8 mouse cellular contexts compared by ENCODE assay signal in the genomic region with DNA sequence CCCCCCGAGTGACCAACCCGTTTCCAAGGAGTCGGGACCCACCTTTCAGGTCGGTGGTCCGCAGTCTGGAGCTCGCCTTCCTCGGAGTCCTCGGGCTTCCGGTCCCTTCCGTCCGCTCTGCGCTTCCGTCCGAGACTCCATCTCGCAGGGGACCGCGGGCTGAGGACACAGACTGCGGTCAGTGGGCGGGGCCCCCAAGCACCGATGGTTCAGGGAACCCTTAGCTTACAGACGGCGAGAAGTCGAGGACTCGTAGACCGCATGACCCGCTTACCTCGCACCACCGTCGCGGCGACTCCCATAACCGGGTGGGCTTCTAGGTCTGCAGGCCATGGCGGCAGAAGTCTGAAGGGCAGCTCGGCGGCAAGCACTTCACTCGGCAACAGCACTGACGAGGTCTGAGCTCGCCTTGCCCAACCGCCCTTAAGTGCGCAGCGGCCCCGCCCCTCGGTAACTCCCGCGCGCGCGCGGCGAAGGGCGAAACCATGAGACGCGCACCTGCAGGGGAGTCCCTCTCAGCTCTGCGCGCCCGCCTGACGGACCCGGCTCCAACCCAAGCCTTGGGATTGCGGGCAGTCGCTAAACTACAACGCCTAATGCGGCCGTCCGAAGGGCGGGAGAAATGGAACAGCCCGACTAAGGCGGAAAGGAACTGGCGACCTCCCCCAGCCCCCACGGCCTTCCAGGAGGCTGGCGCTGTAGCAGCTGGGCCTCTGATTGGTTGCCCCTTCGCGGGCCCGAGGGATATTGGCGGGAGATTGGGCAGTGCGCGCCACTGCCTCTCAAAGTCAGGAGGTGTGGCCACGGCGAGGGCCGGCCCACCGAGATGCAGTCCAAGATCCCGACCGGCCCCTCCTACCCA. TPM values are rescaled to one million over a fixed set of nuclear protein-coding genes. Genes with fewer than 3 reads are reported as not detected.
DNase-seq lines count a peak whose midpoint lies in the region; ATAC-seq lines count a peak whose summit lies in the region.

A gene (minus strand): TSS at position 654 of the 862 bp plus-strand sequence.

- H3K9ac ChIP-seq in heart, embryonic 13.5 days = peak within 1 kb of the TSS; percentile 93
- H3K9ac ChIP-seq in liver, embryonic 12.5 days = peak within 1 kb of the TSS; percentile 94
- H3K9ac ChIP-seq in stomach, embryonic 15.5 days = peak within 1 kb of the TSS; percentile 52

- under 1% methylated on average over 82 of the region's 82 CpGs for WGBS in heart, embryonic 13.5 days
- under 1% methylated on average over 82 of the region's 82 CpGs for WGBS in liver, embryonic 12.5 days (ENCODE audit: insufficient replicate concordance)
- under 1% methylated on average over 82 of the region's 82 CpGs for WGBS in stomach, embryonic 15.5 days

- peaks cover 61% of the 10 kb centered on the region for H3K36me3 ChIP-seq in heart, embryonic 13.5 days
- H3K36me3 ChIP-seq in liver, embryonic 12.5 days = peaks cover 69% of the 10 kb centered on the region
- peaks cover 39% of the 10 kb centered on the region for H3K36me3 ChIP-seq in stomach, embryonic 15.5 days

- peak; percentile 95 for DNase-seq in CD4-positive helper T cell, adult 2 months (ENCODE audit: low read depth, low spot score)
- DNase-seq in brain, embryonic 18.5 days (ENCODE audit: low read depth, low spot score) = peak; percentile 93
- peak; percentile 98 for DNase-seq in kidney, postnatal 10 days
- peak; percentile 96 to 97 for DNase-seq in natural killer cell, adult 2 months (ENCODE audit: low spot score in 2 of 2)

- H3K4me3 ChIP-seq in heart, embryonic 13.5 days = peak within 1 kb of the TSS; percentile 73
- H3K4me3 ChIP-seq in liver, embryonic 12.5 days = peak within 1 kb of the TSS; percentile 93
- peak within 1 kb of the TSS; percentile 77 for H3K4me3 ChIP-seq in stomach, embryonic 15.5 days (replicated peaks)

- H3K9me3 ChIP-seq in heart, embryonic 13.5 days = no peaks in the 10 kb centered on the region
- no peaks in the 10 kb centered on the region for H3K9me3 ChIP-seq in liver, embryonic 12.5 days (replicated peaks)
- H3K9me3 ChIP-seq in stomach, embryonic 15.5 days = no peaks in the 10 kb centered on the region

- H3K4me1 ChIP-seq in heart, embryonic 13.5 days = peaks cover 55% of the 10 kb centered on the region
- H3K4me1 ChIP-seq in liver, embryonic 12.5 days = peaks cover 78% of the 10 kb centered on the region
- peaks cover 27% of the 10 kb centered on the region for H3K4me1 ChIP-seq in stomach, embryonic 15.5 days

- ATAC-seq in erythroid progenitor cell, adult 5-6 weeks (replicated peaks; ENCODE audit: low FRiP score, poor library complexity, severe bottlenecking) = peak; percentile 86
- peak; percentile 94 for ATAC-seq in heart, embryonic 13.5 days (ENCODE audit: extremely low read depth, insufficient number of reproducible peaks, low FRiP score, low TSS enrichment)
- peak; percentile 88 for ATAC-seq in liver, embryonic 12.5 days
- peak; percentile 95 for ATAC-seq in stomach, embryonic 15.5 days (ENCODE audit: insufficient read depth, low FRiP score, low read depth)

- H3K4me2 ChIP-seq in heart, embryonic 13.5 days = peak within 1 kb of the TSS; percentile 82
- peak within 1 kb of the TSS; percentile 79 for H3K4me2 ChIP-seq in liver, embryonic 12.5 days
- H3K4me2 ChIP-seq in stomach, embryonic 15.5 days = peak within 1 kb of the TSS; percentile 56

- peak within 1 kb of the TSS; percentile 96 for H3K27ac ChIP-seq in heart, embryonic 13.5 days (replicated peaks)
- H3K27ac ChIP-seq in liver, embryonic 12.5 days = peak within 1 kb of the TSS; percentile 93
- peak within 1 kb of the TSS; percentile 97 for H3K27ac ChIP-seq in stomach, embryonic 15.5 days

- no peaks in the 10 kb centered on the region for H3K27me3 ChIP-seq in heart, embryonic 13.5 days (replicated peaks)
- no peaks in the 10 kb centered on the region for H3K27me3 ChIP-seq in liver, embryonic 12.5 days (replicated peaks)
- no peaks in the 10 kb centered on the region for H3K27me3 ChIP-seq in stomach, embryonic 15.5 days (replicated peaks)

RNA-seq across cellular contexts. Expression of the gene that starts here (rescaled TPM):
- 377 and 483 TPM in 2 replicates for total RNA-seq in erythroid progenitor cell, adult 5-6 weeks (2015; ENCODE audit: low replicate concordance)
- 503 and 597 TPM in 2 replicates for total RNA-seq in erythroid progenitor cell, adult 5-6 weeks (2017; ENCODE audit: low replicate concordance)
- polyA plus RNA-seq in heart, embryonic 13.5 days (2015; fragmentation: Nextera tagmentation; extraction: Ambion mirVana) = 114 and 121 TPM in 2 replicates
- 326 and 340 TPM in 2 replicates for polyA plus RNA-seq in liver, embryonic 12.5 days (2016; fragmentation: Nextera tagmentation; extraction: Ambion mirVana)
- 208 and 215 TPM in 2 replicates for polyA plus RNA-seq in stomach, embryonic 15.5 days (2015; fragmentation: Nextera tagmentation; extraction: Ambion mirVana)

Comparison
In these comparisons a context has a peak if more than half of its experiments do, and no peak if none do; other contexts are left out.
1. Peak in every context shown above with its lines: DNase-seq, ATAC-seq, H3K4me3 ChIP-seq and H3K27ac ChIP-seq.